Mouse (Mus musculus) frontal cortex, adult (tissue): ENCODE measurements around the gene Eif4h.
"Not testable (repeated sequence)": the region's sequence is repeated elsewhere in the genome, so short reads cannot be mapped to it uniquely, and the experiment has no call there.

Experiments used
- ATAC-seq: cut with Nextera tagmentation; 2 replicates; pipeline ENCODE4 v1.9.2; 2017; ENCODE audit warnings: mild to moderate bottlenecking, moderate library complexity, mixed read lengths; ENCODE audit not compliant: low TSS enrichment

Eif4h gene

GRCm38 (mm10) chr5:134648976-134649375 lies 9.7 kb upstream of the Eif4h start:
- not testable (repeated sequence) for ATAC-seq

DNA sequence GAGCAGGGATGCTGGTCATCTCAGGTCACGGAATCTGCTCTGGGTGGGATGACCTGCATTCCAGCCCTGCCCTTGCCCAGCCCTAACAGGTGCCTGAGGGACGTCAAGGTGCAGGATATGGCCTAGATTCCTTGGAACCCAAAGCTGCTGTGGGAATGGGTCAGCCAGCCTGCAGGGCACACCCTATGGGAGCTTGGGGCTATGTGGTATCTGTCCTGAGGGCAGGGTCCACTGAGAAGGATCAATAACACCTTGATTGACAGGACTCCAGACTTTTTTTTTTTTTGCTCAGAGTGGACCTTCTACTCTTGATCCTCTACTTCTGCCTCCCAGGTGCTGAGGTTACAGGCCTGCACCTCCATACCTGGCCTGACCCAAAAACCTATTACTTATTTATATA lies 8.1 kb upstream of the Eif4h start:
- no peak for ATAC-seq

DNA sequence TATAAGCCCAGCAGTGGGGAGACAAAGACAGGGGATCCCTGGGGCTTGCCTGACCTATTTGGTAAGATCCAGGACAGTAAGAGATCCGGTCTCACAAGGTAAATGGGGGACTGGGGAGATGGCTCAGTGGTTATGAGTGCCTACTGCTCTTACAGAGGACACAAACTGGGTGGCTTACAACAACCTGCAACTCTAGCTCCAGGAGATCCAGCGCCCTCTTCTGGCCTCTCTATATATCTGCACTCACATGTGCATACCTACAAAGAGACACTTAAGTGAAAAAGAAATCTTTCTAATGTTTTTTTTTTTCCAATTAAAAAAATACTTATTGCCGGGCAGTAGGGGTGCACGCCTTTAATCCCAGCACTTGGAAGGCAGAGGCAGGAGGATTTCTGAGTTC lies 7.2 kb upstream of the Eif4h start:
- no peak for ATAC-seq

- ATAC-seq: no peak
Observed at GRCm38 (mm10) chr5:134644643-134645118, 5.4 kb upstream of the Eif4h start.

GRCm38 (mm10) chr5:134644121-134644520 lies 4.8 kb upstream of the Eif4h start:
- no peak for ATAC-seq

DNA sequence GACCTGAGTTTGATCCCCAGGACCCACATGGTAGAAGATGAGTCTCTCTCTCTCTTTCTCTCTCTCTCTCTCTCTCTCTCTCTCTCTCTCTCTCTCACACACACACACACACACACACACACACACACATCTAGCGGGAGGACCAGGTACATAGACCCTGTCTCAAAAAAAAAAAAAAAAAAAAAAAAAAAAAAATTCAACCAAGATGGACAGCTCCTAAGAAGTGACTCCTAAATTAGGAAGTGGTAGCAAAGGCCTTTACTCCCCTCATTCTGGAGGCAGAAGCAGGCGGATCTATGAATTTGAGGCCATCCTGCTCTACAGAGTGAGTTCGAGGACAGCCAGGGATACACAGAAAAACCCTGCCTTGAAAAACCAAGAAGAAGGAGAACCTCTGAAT lies 1.1 kb upstream of the Eif4h start:
- ATAC-seq: no peak

GRCm38 (mm10) chr5:134638461-134639268 lies 625 bp downstream of the Eif4h start:
- peak; percentile 64 for ATAC-seq

DNA sequence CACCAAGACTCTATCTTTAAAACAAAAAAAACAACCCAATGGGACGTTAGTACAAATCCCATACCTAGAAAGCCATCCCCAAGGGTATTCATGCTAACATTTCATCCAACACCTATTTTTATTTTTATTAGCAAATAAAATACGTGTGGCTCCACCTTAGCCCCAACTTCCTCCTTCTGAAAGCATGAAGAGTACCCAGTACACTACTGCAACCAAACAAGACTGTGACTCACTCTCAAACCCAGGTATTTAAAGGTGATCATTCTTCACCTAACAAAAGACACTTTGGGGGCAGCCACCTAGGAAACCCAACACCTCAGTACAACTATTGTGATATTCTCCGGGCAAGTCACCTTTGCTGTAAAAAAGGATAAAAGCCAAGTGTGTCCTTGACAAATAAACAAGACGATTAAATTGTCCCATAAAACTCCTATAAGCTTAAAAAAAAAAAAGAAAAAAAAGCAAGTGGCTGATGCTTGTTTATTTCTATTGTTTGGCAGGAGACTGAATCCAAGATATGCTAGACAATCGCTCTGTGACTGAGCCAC lies 1.4 kb downstream of the Eif4h start:
- no peak for ATAC-seq

DNA sequence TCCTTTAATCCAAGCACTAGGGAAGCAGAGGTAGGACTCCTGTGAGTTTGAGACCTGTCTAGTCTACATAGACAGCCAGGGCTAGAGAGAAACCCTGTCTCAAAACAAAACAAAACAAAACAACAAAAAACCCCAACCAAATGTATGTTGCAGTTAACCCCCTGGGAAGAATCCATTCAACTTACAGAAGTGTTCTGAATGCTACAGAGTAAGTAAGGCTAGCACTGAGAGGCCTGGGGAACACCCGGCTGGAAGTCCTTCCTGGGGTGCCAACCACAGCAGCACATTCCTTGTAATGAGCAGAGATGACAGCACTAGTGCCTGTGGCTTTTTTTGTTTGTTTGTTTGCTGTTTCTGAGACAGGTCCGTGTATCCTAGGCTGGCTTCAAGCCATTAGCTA lies 6.4 kb downstream of the Eif4h start:
- no peak for ATAC-seq

GRCm38 (mm10) chr5:134630835-134631234 lies 8.5 kb downstream of the Eif4h start:
- no peak for ATAC-seq

DNA sequence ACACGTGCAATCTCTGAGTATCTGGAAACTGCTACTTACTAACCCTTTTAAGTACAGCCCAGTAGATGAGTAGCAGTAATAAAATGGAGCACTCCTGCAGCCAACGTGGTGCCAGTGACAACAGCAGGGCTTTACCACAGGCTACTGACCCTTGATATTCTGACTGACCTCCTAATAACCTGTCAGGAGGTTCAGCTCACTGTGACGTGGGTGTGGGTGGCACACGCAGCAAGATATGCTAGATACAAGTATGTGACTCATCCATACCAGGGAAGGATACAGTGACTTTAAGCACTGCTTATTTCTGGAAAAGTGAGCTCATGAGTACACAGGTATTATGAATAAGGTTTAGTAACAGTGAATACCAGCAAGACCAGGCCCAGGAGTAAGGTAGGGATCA lies 9.8 kb downstream of the Eif4h start:
- peak; percentile 44; the same call in 1 of the 2 replicates for ATAC-seq

DNA sequence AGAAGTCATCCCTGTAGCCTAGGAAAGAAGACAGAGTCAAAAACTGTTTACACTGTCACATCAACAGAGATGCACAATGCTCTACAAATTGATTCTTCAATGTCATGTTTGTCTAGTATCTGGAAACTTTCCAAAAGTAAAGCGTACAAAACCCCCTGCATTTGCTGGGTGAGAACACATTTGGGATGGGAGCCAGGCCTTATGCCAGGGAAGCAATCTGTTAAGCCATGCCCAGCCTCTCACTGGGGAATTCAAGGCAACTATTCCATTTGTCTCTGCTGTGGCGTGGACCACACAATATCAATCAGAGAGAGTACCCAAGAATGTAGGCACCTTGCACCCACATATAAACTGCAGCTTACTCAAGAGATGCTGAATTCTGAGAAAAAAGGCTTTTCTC lies 17.2 kb downstream of the Eif4h start:
- ATAC-seq: no peak

DNA sequence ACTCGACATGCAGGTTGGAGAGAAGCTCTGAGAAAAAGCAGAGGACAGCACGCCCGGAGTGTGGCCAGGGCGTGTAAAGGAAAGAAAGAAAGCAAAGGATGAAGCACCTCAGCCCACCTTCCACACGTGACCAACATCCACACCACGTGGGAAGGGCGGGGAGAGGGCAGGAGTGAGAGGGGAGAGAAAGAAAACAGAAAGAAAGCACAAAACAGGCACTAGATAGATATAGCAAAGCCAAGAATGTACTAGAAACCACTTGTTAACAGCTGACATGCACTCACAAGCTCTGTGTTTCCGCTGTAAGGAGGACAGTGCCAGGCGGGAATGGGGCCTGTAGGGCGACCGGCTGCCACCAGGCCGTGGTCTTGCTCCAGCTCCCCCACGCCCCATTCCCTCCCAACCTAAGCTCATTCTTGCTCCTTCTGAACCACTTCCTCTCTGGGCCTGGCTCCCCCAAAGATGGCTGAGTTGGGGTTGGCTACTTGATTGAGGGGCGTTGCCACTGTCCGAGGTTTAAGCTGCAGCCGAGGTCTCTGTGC lies 18.1 kb downstream of the Eif4h start:
- no peak for ATAC-seq

- ATAC-seq: peak; percentile 51
Observed at GRCm38 (mm10) chr5:134620457-134620856, 18.8 kb downstream of the Eif4h start.

DNA sequence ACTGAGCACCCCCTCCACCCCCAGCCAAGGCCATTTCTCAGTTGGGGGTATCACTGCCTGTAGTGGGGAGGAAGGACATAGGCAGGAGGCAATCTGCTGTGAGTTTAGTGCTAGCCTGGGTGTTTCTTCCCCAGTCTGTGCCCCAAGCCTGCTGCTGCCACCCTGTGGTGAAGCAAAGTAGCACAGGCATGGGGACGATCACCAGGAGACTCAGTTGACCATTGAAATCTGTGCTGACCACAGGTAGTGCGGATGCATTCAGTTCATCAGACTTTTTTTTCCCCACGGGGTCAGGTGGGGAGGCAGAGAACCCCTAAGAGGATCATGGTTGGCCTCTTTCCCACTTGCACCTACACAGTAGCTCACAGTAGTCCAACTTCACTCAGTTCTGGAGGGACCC lies 22.2 kb downstream of the Eif4h start:
- peak; percentile 38; the same call in 1 of the 2 replicates for ATAC-seq

DNA sequence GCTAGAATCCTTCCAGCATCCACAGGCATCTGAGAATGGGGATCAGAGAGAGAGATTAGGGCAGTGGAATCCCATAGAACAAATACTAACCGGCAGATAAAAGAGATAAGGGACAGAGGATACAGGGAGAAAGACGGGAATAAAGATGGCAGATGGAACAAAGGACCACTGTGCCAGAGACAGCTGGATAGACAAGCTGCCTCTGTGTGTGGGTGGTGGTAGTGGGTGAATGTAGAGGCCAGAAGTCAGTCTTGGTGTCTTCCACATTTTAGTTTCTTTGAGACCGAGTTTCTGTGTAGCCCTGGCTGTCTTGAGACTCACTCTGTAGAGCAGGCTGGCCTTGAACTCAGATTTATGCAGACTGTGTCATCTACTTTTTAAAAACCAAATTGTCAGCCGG lies 23.5 kb downstream of the Eif4h start:
- ATAC-seq: no peak

DNA sequence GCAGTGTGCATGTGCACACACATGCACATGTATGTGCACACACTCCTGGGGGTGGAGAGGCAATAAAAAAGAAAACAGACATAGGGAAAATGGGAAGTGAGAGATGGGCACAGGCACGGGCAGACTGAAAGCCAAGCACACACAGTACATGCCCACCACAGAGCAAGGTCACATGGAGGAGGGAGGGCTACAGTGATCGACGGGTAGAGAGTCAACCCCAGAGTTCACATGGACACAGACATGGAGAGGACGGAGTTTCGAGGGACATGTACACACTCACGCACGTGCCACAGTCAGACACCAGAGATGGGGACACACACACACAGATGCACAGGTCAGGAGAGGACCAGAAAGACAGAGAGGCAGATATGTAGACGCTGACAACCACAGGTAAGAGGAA lies 23.9 kb downstream of the Eif4h start:
- no peak for ATAC-seq

- ATAC-seq: peak; percentile 60; the same call in 1 of the 2 replicates
Observed at GRCm38 (mm10) chr5:134614802-134615201, 24.5 kb downstream of the Eif4h start, which contains the start of gene Lat2. TSS of gene Lat2 (minus strand) at chr5:134615025.

GRCm38 (mm10) chr5:134614296-134614695 lies 25.0 kb downstream of the Eif4h start:
- no peak for ATAC-seq

DNA sequence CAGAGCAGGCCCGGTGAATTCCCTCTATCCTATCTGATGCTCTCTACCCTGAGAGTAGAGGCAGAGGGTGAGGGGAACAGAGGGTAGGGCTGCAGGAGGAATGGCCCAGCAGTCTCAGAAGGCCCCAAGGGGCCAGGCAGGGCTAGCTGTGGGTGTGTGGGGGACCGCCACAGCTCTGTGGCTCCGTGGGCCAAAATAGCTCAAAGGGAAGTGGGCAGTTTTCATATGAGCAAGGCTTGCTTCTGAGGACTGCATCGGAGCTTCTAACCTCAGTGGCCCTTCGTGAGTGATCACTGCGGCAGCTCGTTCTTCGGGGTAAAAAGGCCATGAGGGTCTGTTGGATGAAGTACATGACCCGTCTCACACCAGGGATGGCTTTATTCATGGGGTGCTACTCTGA lies 25.6 kb downstream of the Eif4h start:
- ATAC-seq: no peak

DNA sequence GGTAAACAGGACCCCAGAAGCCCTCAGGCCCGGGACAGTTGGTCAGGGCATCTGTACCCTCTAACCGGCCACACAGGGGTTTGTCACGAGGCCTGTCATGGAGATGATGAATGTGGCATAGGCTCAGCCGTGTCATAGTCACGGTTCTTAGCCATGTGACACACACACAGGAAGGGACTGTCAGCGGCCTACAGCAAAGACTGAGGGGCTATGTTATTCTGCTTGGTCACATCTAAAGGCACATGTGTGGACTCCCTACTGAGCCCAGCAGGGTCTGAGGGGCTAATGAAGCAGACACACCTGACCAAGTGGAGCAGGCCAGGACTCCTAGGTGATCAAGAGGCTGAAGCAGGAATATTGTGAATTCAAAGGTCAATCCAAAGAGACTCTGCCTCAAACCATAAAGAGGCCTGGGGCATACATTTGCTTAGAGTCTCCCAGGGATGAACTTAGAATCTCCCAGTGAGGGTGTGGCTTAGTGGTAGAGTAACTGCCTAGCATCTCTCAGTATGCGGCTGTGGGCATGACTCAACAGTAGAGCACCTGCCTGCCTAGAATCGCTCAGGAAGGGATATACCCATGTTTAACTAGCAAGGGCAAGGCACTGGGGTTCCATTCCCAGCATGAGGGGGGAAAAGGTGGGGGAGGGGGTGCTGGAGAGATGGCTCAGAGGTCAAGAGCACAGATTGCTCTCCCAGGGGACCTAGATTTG lies 27.3 kb downstream of the Eif4h start:
- peak; percentile 33; the same call in 1 of the 2 replicates for ATAC-seq

DNA sequence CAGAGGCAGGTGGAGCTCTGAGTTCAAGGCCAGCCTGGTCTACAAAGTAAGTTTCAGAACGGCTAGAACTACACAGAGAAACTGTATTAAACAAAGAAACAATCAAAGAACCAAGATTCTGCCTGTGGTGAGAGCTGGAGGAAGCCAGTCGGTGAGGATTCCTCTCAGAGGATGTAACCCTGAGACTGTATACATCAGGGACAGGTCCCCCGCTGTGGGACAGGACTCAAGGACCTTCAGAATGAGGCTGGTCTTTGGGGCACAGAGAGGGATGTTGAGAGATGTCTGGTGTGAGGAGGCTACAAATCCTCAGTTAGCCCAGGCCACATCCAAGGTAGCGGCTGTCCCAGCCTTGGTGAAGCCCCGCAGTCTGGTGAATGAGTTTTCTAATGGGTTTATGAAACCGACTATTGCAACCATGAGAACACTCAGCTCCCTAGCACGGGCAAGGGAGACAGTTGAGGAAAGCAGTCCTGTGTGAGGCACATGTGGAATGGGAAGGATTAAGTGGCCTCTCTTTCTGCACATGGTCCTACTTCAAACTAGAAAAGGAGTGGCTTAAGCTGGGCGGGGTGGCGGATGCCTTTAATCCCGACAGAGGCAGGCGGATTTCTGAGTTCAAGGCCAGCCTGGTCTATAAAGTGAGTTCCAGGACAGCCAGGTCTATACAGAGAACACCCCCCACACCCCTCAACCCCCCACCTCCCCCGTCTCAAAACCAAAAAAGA lies 29.2 kb downstream of the Eif4h start:
- no peak for ATAC-seq
